Mouse (Mus musculus) stomach, embryonic 14.5 days (tissue): ENCODE data around the gene Hmga2. TPM values are rescaled to one million over a fixed set of nuclear protein-coding genes. Genes with fewer than 3 reads are reported as not detected.

Experiments used
- ATAC-seq: fragments of 200-750 bp; cut with Nextera tagmentation; 2 replicates; pipeline ENCODE4 v1.8.0; 2017; ENCODE audit warnings: low read depth, moderate TSS enrichment; ENCODE audit not compliant: insufficient number of reproducible peaks, insufficient read depth, low FRiP score
- H3K27ac ChIP-seq: fragments of 300-500 bp; sonication (generic); 2 replicates; pipeline ENCODE4 v1.5.1; 2014; ENCODE audit warnings: mild to moderate bottlenecking, low read length, moderate library complexity, mixed read lengths
- H3K27me3 ChIP-seq: fragments of 300-500 bp; sonication (generic); 2 replicates; pipeline ENCODE4 v1.6.1; 2014; ENCODE audit warnings: low read length, control low read depth, mixed read lengths; ENCODE audit not compliant: control insufficient read depth, insufficient read depth
- H3K36me3 ChIP-seq: fragments of 300-500 bp; sonication (generic); 2 replicates; pipeline ENCODE4 v1.6.1; 2014; ENCODE audit warnings: mild to moderate bottlenecking, control low read depth, low read length, moderate library complexity, mixed read lengths; ENCODE audit not compliant: control insufficient read depth, insufficient read depth
- H3K4me1 ChIP-seq: fragments of 300-500 bp; sonication (generic); 2 replicates; pipeline ENCODE4 v1.6.1; 2014; ENCODE audit warnings: low read length, control low read depth, mixed read lengths; ENCODE audit not compliant: control insufficient read depth, insufficient read depth
- H3K4me2 ChIP-seq: fragments of 300-500 bp; sonication (generic); replicated peaks from 2 replicates; pipeline ENCODE4 v1.6.1; 2014; ENCODE audit warnings: low read depth, low read length, control low read depth
- H3K4me3 ChIP-seq: fragments of 300-500 bp; sonication (generic); 2 replicates; pipeline ENCODE4 v1.5.1; 2014; ENCODE audit warnings: low read depth, low read length, control low read depth
- H3K9ac ChIP-seq: fragments of 300-500 bp; sonication (generic); replicated peaks from 2 replicates; pipeline ENCODE4 v1.6.1; 2014; ENCODE audit warnings: low read depth, mild to moderate bottlenecking, control low read depth, low read length, moderate library complexity, mixed read lengths
- H3K9me3 ChIP-seq: fragments of 300-500 bp; sonication (generic); 2 replicates; pipeline ENCODE4 v1.6.1; 2016; ENCODE audit warnings: low read depth, low read length, control low read depth; ENCODE audit not compliant: control insufficient read depth
- WGBS: fragments of 180-500 bp; shearing (Covaris S2); extraction: QIAGEN DNeasy Blood & Tissue Kit; methylation state at CpG from one replicate; pipeline ENCODE4 v1.1.7; 2014; 5-methylcytosine and 5-hydroxymethylcytosine counted together
- polyA plus RNA-seq: library from polyadenylated mRNA; unstranded; fragments of >200 nt; fragmentation: Nextera tagmentation; extraction: Ambion mirVana; gene quantifications from 2 replicates; pipeline ENCODE4 v1.2.1, GENCODE M21; 2014

Hmga2 gene
- polyA plus RNA-seq, 1 experiment from 2014 or later, result 57.8 TPM

DNA sequence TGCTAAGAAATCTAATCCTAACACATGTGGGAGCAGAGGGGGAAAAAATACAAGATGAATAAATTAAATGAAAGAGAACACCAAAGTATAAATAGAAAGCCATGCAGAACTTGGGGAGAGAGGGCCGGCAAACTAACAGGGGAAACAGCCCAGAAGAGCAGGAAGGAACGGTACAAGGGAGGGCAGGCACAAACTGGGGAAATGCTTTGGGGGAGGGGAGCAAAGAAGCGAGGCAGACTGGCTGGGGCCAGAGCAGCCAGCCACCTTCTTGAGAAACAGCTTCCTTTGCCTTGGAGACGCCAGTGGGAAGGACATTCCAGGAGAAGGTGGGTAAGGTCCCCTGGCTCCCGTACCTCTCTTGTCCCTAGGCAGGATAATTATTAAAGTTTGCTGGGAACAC, 14.5 kb downstream of the Hmga2 start:
- H3K9me3 ChIP-seq, result no peaks in the 10 kb centered on the region
- peaks cover 5% of the 10 kb centered on the region; the same call in 1 of the 2 replicates for H3K4me1 ChIP-seq
- no peak overlapping the region for H3K4me2 ChIP-seq
- no peak overlapping the region for H3K4me3 ChIP-seq
- no peak overlapping the region for H3K9ac ChIP-seq
- H3K36me3 ChIP-seq, result peaks cover 29% of the 10 kb centered on the region
- no peak for ATAC-seq
- 17% methylated on average over 5 of the region's 5 CpGs for WGBS
- no peaks in the 10 kb centered on the region for H3K27me3 ChIP-seq
- H3K27ac ChIP-seq, result 0 out of 2 replicates have a peak overlapping the region, but pooled peaks have one; percentile 6

DNA sequence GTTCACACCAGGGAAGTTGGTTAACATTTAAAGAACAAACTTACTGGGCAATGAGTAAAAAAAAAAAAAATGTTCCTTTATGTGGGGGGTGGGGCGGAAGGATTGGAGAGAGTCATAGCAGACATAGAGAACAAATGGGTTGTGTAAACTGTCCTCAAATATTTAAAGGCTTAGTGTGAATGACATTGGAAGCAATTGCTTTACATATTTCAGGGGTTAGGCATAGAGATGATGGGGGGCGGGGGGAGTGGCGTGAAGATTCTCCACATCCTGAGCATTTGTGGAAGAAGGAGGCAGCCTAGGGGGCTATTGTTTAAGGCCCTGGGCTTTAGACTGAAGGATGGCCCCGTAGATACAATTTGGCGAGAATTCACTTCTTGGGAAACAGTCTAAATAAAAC, 15.0 kb downstream of the Hmga2 start:
- ATAC-seq, result no peak
- Histone ChIP-seq H3K4me2 (no peak overlapping the region), H3K9me3 (no peaks in the 10 kb centered on the region), H3K4me1 (peaks cover 5% of the 10 kb centered on the region; the same call in 1 of the 2 replicates), H3K9ac (no peak overlapping the region), H3K36me3 (peaks cover 27% of the 10 kb centered on the region), H3K27ac (peak overlapping the region; percentile 6; the same call in 1 of the 2 replicates), H3K27me3 (no peaks in the 10 kb centered on the region), H3K4me3 (no peak overlapping the region)
- WGBS, result 58% methylated on average over 5 of the region's 5 CpGs

DNA sequence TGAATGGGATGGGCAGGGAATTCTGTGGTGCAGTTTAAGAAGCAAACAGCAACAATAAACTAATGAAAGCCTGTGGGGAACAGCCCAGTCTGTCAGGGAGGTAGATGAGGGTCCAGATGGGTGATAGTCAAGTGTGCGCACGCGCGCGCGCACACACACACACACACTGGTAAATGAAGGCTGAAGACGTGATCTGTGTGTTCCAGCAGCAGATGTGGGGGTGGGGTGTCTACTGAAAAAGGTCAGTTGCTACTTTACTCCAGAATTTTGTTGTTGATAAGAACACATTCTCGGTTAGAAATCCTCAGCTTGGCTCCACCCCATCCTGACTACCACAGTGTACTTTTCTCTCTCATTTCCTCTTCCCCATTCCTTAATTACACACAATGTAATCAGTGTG, 17.4 kb downstream of the Hmga2 start:
- Histone ChIP-seq H3K4me3 (no peak overlapping the region), H3K4me2 (no peak overlapping the region), H3K4me1 (peaks cover 5% of the 10 kb centered on the region; the same call in 1 of the 2 replicates), H3K27me3 (no peaks in the 10 kb centered on the region), H3K27ac (no peak overlapping the region), H3K9me3 (no peaks in the 10 kb centered on the region), H3K9ac (no peak overlapping the region), H3K36me3 (peaks cover 41% of the 10 kb centered on the region)
- 84% methylated on average over 8 of the region's 8 CpGs for WGBS
- no peak for ATAC-seq

DNA sequence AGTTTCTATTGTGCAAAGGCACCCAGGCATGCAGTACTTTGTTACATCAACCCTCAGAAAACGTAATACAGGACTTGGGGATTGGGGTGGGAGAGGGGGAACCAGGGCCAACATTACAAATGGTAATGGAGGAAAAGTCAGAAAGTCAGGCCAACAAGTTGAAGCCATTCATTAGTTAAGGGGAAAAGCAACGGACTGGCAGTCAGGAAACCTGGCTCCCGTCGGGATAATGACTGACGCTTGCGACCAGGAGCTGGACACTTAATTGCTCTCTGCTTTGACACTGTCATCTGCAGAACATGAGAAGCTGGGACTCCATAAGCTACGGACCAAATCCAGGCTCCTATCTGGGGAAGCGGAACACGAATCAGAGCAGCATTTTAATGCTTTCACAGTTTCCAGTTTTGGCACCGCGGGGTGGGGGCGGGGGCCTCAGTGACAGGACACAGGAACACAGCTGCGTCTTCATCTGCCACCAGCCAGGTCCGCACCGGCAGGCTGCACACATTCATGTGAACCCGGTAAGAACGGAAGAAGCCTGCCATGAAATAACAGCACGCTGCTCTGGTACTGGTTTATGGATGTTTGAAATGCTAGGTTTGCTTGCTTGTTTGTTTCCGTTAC, 26.5 kb downstream of the Hmga2 start:
- Histone ChIP-seq H3K9ac (no peak overlapping the region), H3K9me3 (no peaks in the 10 kb centered on the region), H3K27me3 (no peaks in the 10 kb centered on the region), H3K4me1 (peaks cover 7% of the 10 kb centered on the region; the same call in 1 of the 2 replicates), H3K36me3 (peaks cover 34% of the 10 kb centered on the region), H3K4me3 (no peak overlapping the region), H3K4me2 (no peak overlapping the region), H3K27ac (0 out of 2 replicates have a peak overlapping the region, but pooled peaks have one; percentile 4)
- WGBS, result 62% methylated on average over 19 of the region's 19 CpGs
- no peak for ATAC-seq

DNA sequence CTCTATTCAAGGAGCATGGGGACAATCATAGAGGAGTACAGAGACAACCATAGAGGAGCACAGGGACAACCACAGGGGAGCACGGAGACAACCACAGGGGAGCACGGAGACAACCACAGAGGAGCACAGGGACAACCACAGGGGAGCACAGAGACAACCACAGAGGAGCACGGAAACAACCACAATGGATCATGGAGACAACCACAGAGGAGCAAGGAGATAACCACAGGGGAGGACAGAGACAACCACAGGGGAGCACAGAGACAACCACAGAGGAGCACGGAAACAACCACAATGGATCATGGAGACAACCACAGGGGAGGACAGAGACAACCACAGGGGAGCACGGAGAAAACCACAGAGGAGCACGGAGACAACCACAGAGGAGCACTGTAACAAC, 29.5 kb downstream of the Hmga2 start:
- H3K27me3 ChIP-seq, result no peaks in the 10 kb centered on the region
- H3K4me2 ChIP-seq, result no peak overlapping the region

DNA sequence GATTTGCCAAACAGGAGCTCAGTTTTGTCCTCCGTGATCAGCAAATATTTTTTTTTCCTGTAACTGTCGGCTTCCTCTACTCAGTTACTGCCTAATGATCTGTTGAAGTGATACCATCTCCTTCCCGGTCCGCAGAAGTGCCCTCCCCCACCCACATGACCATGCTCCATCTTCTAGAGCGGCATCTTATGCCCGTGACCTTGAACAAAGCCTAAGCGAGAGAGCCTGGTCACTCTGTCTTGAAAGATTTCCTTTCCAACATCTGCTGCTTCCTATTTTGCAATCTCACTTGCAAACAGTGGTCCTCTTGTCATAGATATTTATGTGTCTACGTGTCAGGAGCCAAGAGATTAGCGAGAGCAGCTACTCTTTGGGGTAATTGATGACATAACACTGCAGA, 30.1 kb downstream of the Hmga2 start:
- Histone ChIP-seq H3K36me3 (peaks cover 24% of the 10 kb centered on the region), H3K4me1 (peaks cover 13% of the 10 kb centered on the region; the same call in 1 of the 2 replicates), H3K27me3 (no peaks in the 10 kb centered on the region), H3K9ac (no peak overlapping the region), H3K9me3 (no peaks in the 10 kb centered on the region), H3K4me2 (no peak overlapping the region), H3K27ac (no peak overlapping the region), H3K4me3 (no peak overlapping the region)
- no peak for ATAC-seq
- 69% methylated on average over 9 of the region's 9 CpGs for WGBS

More for the DNA sequence above, 29.5 kb downstream of the Hmga2 start:
- no peaks in the 10 kb centered on the region for H3K9me3 ChIP-seq
- H3K4me3 ChIP-seq, result no peak overlapping the region
- H3K9ac ChIP-seq, result no peak overlapping the region
- ATAC-seq, result no peak
- 91% methylated on average over 6 of the region's 6 CpGs for WGBS
- peaks cover 28% of the 10 kb centered on the region for H3K36me3 ChIP-seq
- H3K4me1 ChIP-seq, result peaks cover 8% of the 10 kb centered on the region; the same call in 1 of the 2 replicates
- no peak overlapping the region for H3K27ac ChIP-seq

DNA sequence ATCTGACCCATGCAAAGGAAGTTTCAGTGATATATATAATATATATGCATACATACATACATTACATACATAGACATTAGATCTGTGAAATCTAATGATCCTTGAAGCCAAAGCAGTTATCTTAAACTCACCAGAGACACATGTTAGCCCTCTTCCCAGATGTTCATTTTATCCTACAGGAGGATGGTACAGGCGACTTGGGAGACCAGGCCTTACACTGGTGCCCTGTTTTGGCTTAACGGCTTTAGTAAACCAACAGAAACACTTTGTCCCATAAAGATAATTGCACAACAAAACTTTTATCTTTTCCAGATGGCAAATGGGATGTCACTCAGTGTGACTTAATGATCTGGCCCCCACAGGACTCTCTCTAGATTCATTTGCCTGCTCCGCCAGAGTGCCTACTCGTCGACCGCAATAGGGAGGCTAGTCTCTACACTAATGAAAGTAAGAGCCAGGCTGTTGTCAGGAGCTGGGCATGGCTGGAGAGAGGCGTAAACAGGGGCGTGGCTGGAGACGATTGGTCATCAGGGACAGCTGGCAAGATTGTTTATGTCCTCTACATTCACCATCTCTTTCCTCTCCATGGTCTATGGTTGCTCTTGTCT, 31.7 kb downstream of the Hmga2 start:
- Histone ChIP-seq H3K27ac (no peak overlapping the region), H3K9me3 (no peaks in the 10 kb centered on the region), H3K4me1 (peaks cover 9% of the 10 kb centered on the region; the same call in 1 of the 2 replicates), H3K4me2 (no peak overlapping the region), H3K36me3 (peaks cover 33% of the 10 kb centered on the region), H3K4me3 (no peak overlapping the region), H3K27me3 (no peaks in the 10 kb centered on the region), H3K9ac (no peak overlapping the region)
- no peak for ATAC-seq
- 81% methylated on average over 9 of the region's 9 CpGs for WGBS

DNA sequence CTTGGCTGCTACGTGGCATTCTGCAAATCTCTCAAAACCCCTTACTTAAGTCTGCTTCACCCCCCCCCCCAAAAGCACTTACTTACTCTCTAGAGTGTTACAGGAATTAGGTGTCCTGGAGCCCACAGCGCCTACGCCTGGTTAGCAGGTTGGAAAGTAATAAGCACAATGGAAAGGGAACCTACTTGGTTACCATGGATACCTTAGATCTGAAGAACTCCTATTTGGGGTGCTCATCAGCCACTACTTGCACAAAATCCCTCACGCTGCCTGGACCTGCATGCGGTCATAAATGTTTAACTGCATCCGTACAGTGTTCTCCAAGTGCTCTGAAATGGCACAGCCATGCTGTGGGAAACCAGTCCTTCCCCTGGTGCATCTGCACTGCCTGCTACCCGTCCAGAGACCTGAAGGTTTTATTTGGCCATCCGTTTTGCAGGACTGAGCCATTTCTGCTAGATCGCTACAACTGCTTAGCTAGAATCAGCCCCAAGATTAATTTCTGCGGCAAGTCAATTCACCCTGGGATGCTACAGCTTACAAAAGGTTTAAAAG, 32.4 kb downstream of the Hmga2 start:
- no peak overlapping the region for H3K4me3 ChIP-seq
- WGBS, result 80% methylated on average over 10 of the region's 10 CpGs
- H3K9ac ChIP-seq, result no peak overlapping the region
- peaks cover 33% of the 10 kb centered on the region for H3K36me3 ChIP-seq
- H3K9me3 ChIP-seq, result no peaks in the 10 kb centered on the region
- H3K4me2 ChIP-seq, result no peak overlapping the region
- H3K27me3 ChIP-seq, result no peaks in the 10 kb centered on the region
- H3K4me1 ChIP-seq, result 0 out of 2 replicates have a peak, but pooled peaks cover 7% of the 10 kb centered on the region
- no peak for ATAC-seq
- H3K27ac ChIP-seq, result no peak overlapping the region
